Mouse (Mus musculus) stomach, embryonic 14.5 days (tissue): ENCODE data around the gene Dcpp3. TPM values are rescaled to one million over a fixed set of nuclear protein-coding genes. Genes with fewer than 3 reads are reported as not detected.
"Not testable (repeated sequence)": the region's sequence is repeated elsewhere in the genome, so short reads cannot be mapped to it uniquely, and the experiment has no call there.

ENCODE experiments used
- ATAC-seq: fragments of 200-750 bp; cut with Nextera tagmentation; 2 replicates; pipeline ENCODE4 v1.8.0; 2017; ENCODE audit warnings: low read depth, moderate TSS enrichment; ENCODE audit not compliant: insufficient number of reproducible peaks, insufficient read depth, low FRiP score
- H3K27ac ChIP-seq: fragments of 300-500 bp; sonication (generic); 2 replicates; pipeline ENCODE4 v1.5.1; 2014; ENCODE audit warnings: mild to moderate bottlenecking, low read length, moderate library complexity, mixed read lengths
- H3K27me3 ChIP-seq: fragments of 300-500 bp; sonication (generic); 2 replicates; pipeline ENCODE4 v1.6.1; 2014; ENCODE audit warnings: low read length, control low read depth, mixed read lengths; ENCODE audit not compliant: control insufficient read depth, insufficient read depth
- H3K36me3 ChIP-seq: fragments of 300-500 bp; sonication (generic); 2 replicates; pipeline ENCODE4 v1.6.1; 2014; ENCODE audit warnings: mild to moderate bottlenecking, control low read depth, low read length, moderate library complexity, mixed read lengths; ENCODE audit not compliant: control insufficient read depth, insufficient read depth
- H3K4me1 ChIP-seq: fragments of 300-500 bp; sonication (generic); 2 replicates; pipeline ENCODE4 v1.6.1; 2014; ENCODE audit warnings: low read length, control low read depth, mixed read lengths; ENCODE audit not compliant: control insufficient read depth, insufficient read depth
- H3K4me2 ChIP-seq: fragments of 300-500 bp; sonication (generic); replicated peaks from 2 replicates; pipeline ENCODE4 v1.6.1; 2014; ENCODE audit warnings: low read depth, low read length, control low read depth
- H3K4me3 ChIP-seq: fragments of 300-500 bp; sonication (generic); 2 replicates; pipeline ENCODE4 v1.5.1; 2014; ENCODE audit warnings: low read depth, low read length, control low read depth
- H3K9ac ChIP-seq: fragments of 300-500 bp; sonication (generic); replicated peaks from 2 replicates; pipeline ENCODE4 v1.6.1; 2014; ENCODE audit warnings: low read depth, mild to moderate bottlenecking, control low read depth, low read length, moderate library complexity, mixed read lengths
- H3K9me3 ChIP-seq: fragments of 300-500 bp; sonication (generic); 2 replicates; pipeline ENCODE4 v1.6.1; 2016; ENCODE audit warnings: low read depth, low read length, control low read depth; ENCODE audit not compliant: control insufficient read depth
- WGBS: fragments of 180-500 bp; shearing (Covaris S2); extraction: QIAGEN DNeasy Blood & Tissue Kit; methylation state at CpG from one replicate; pipeline ENCODE4 v1.1.7; 2014; 5-methylcytosine and 5-hydroxymethylcytosine counted together
- polyA plus RNA-seq: library from polyadenylated mRNA; unstranded; fragments of >200 nt; fragmentation: Nextera tagmentation; extraction: Ambion mirVana; gene quantifications from 2 replicates; pipeline ENCODE4 v1.2.1, GENCODE M21; 2014

Gene Dcpp3
- not detected in 2 replicates for polyA plus RNA-seq

- ATAC-seq, H3K4me3 ChIP-seq, H3K9ac ChIP-seq, H3K36me3 ChIP-seq, H3K27ac ChIP-seq, H3K4me2 ChIP-seq, H3K4me1 ChIP-seq, H3K9me3 ChIP-seq, H3K27me3 ChIP-seq: not testable (repeated sequence)
- 58% methylated on average over 4 of the region's 4 CpGs for WGBS
Observed at GRCm38 (mm10) chr17:23917158-23917557, at the start of gene Dcpp3. Dcpp3 (plus strand) TSS chr17:23917458.

- no peaks in the 10 kb centered on the region for H3K9me3 ChIP-seq
- no peak within 1 kb of the TSS for H3K9ac ChIP-seq
- no peak within 1 kb of the TSS for H3K4me2 ChIP-seq
- WGBS = 87% methylated on average over 15 of the region's 15 CpGs
- no peak for ATAC-seq
- H3K27ac ChIP-seq = no peak within 1 kb of the TSS
- no peaks in the 10 kb centered on the region for H3K4me1 ChIP-seq
- H3K27me3 ChIP-seq = no peaks in the 10 kb centered on the region
- no peaks in the 10 kb centered on the region for H3K36me3 ChIP-seq
- no peak within 1 kb of the TSS for H3K4me3 ChIP-seq
Observed at GRCm38 (mm10) chr17:23867756-23868155, 49.5 kb upstream of the Dcpp3 start, which contains the start of gene Prss21. Prss21 (plus strand) TSS chr17:23868056.

- no peak overlapping the region for H3K9ac ChIP-seq
- no peaks in the 10 kb centered on the region for H3K4me1 ChIP-seq
- H3K27me3 ChIP-seq = no peaks in the 10 kb centered on the region
- 88% methylated on average over 11 of the region's 11 CpGs for WGBS
- no peak overlapping the region for H3K4me2 ChIP-seq
- H3K4me3 ChIP-seq = no peak overlapping the region
- no peaks in the 10 kb centered on the region for H3K9me3 ChIP-seq
- no peak for ATAC-seq
- no peaks in the 10 kb centered on the region for H3K36me3 ChIP-seq
- no peak overlapping the region for H3K27ac ChIP-seq
Observed at GRCm38 (mm10) chr17:23868513-23868912, 48.7 kb upstream of the Dcpp3 start.

- Histone ChIP-seq H3K9me3 (no peaks in the 10 kb centered on the region), H3K9ac (no peak overlapping the region), H3K36me3 (no peaks in the 10 kb centered on the region), H3K27me3 (no peaks in the 10 kb centered on the region), H3K4me1 (no peaks in the 10 kb centered on the region; the same call in 1 of the 2 replicates), H3K27ac (no peak overlapping the region), H3K4me3 (no peak overlapping the region), H3K4me2 (no peak overlapping the region)
- ATAC-seq = peak; percentile 51; the same call in 1 of the 2 replicates
- WGBS = 44% methylated on average over 8 of the region's 8 CpGs
Observed at GRCm38 (mm10) chr17:23873884-23874856, 43.1 kb upstream of the Dcpp3 start.

GRCm38 (mm10) chr17:23876741-23877140 is 40.5 kb upstream of the Dcpp3 start:
- Histone ChIP-seq H3K4me1 (no peaks in the 10 kb centered on the region; the same call in 1 of the 2 replicates), H3K4me3 (no peak overlapping the region), H3K36me3 (no peaks in the 10 kb centered on the region), H3K27ac (no peak overlapping the region), H3K4me2 (no peak overlapping the region), H3K27me3 (no peaks in the 10 kb centered on the region), H3K9me3 (no peaks in the 10 kb centered on the region), H3K9ac (no peak overlapping the region)
- ATAC-seq = 0 out of 2 replicates have a peak, but pooled peaks have one; percentile 26
- 46% methylated on average over 3 of the region's 3 CpGs for WGBS

- no peak overlapping the region for H3K4me2 ChIP-seq
- no peak overlapping the region for H3K27ac ChIP-seq
- H3K4me1 ChIP-seq = no peaks in the 10 kb centered on the region; the same call in 1 of the 2 replicates
- WGBS = 88% methylated on average over 2 of the region's 2 CpGs
- H3K4me3 ChIP-seq = no peak overlapping the region
- ATAC-seq = peak; percentile 19; the same call in 1 of the 2 replicates
- no peaks in the 10 kb centered on the region for H3K27me3 ChIP-seq
- no peaks in the 10 kb centered on the region for H3K36me3 ChIP-seq
- H3K9me3 ChIP-seq = no peaks in the 10 kb centered on the region
- H3K9ac ChIP-seq = no peak overlapping the region
Observed at GRCm38 (mm10) chr17:23877166-23877565, 40.1 kb upstream of the Dcpp3 start.

- not testable (repeated sequence) for H3K9ac ChIP-seq, H3K4me2 ChIP-seq, H3K4me3 ChIP-seq, H3K36me3 ChIP-seq, H3K9me3 ChIP-seq, ATAC-seq, H3K27me3 ChIP-seq, H3K4me1 ChIP-seq, H3K27ac ChIP-seq
- 64% methylated on average over 4 of the region's 4 CpGs for WGBS
Observed at GRCm38 (mm10) chr17:23880576-23880975, 36.7 kb upstream of the Dcpp3 start, which contains the start of the genes Dcpp1 and Dcpp2. Dcpp1 (plus strand) TSS chr17:23880876. Dcpp2 (plus strand) TSS chr17:23880880.

GRCm38 (mm10) chr17:23924531-23925007 is 7.3 kb downstream of the Dcpp3 start:
- 0% methylated on average over 29 of the region's 29 CpGs for WGBS
- peaks cover 6% of the 10 kb centered on the region; the same call in 1 of the 2 replicates for H3K4me1 ChIP-seq
- peak overlapping the region; percentile 56 for H3K9ac ChIP-seq
- peak overlapping the region; percentile 72 for H3K4me2 ChIP-seq
- no peaks in the 10 kb centered on the region for H3K27me3 ChIP-seq
- no peaks in the 10 kb centered on the region for H3K9me3 ChIP-seq
- peak; percentile 98 for ATAC-seq
- H3K4me3 ChIP-seq = peak overlapping the region; percentile 51
- peak overlapping the region; percentile 97 for H3K27ac ChIP-seq
- H3K36me3 ChIP-seq = no peaks in the 10 kb centered on the region
